Mouse (Mus musculus) adrenal gland, postnatal 4 days (tissue): Measurements from ENCODE around the gene Tsacc. TPM values are rescaled to one million over a fixed set of nuclear protein-coding genes. Genes with fewer than 3 reads are reported as not detected.
"Not testable (repeated sequence)": the region's sequence is repeated elsewhere in the genome, so short reads cannot be mapped to it uniquely, and the experiment has no call there.

Experiments used
- DNase-seq, 2 experiments: peaks; one replicate each; pipeline ENCODE4 v3.0.0; 2021 to 2022; ENCODE audit warnings: low spot score in 2 of 2, mixed read lengths in 2 of 2
- long read RNA-seq, 2 experiments: library from polyadenylated mRNA; stranded (forward); transcript quantifications; one replicate each; pipeline ENCODE4 v2.0.0; 2021
- total RNA-seq, 2 experiments: library from RNA; stranded (reverse); gene quantifications; 2 replicates each; pipeline ENCODE4 v1.2.3; 2021

The Tsacc gene
- 10 to 100 TPM in 1 of 2 experiments, 1 to 10 TPM in 1; 8.0 to 11.0 TPM for total RNA-seq
- long read RNA-seq, experiment 1, partial matches to known transcripts = 1 of 7 reads
- long read RNA-seq, experiment 1, other reads (novel, unspliced or antisense) = 3 of 7 reads
- long read RNA-seq, experiment 2, partial matches to known transcripts = 0 of 6 reads
- long read RNA-seq, experiment 2, other reads (novel, unspliced or antisense) = 3 of 6 reads

GRCm38 (mm10) chr3:88296561-88297318 is at the start of gene Tsacc, which contains the start of gene Cct3:
Tsacc (minus strand) TSS chr3:88296999.
Cct3 (plus strand) TSS chr3:88297116.
- peak; percentile 77 to 91 for DNase-seq

GRCm38 (mm10) chr3:88339006-88339405 is 42.2 kb upstream of the Tsacc start:
- DNase-seq = no peak

GRCm38 (mm10) chr3:88338316-88338715 is 41.5 kb upstream of the Tsacc start:
- DNase-seq = no peak

GRCm38 (mm10) chr3:88337367-88338020 is 40.7 kb upstream of the Tsacc start:
- DNase-seq = no peak

GRCm38 (mm10) chr3:88336058-88337013 is 39.5 kb upstream of the Tsacc start, which contains the start of the genes Tmem79 and Smg5:
Tmem79 (minus strand) TSS chr3:88336148.
Smg5 (plus strand) TSS chr3:88336260.
- peak; percentile 90 to 91 for DNase-seq

GRCm38 (mm10) chr3:88335436-88336053 is 38.7 kb upstream of the Tsacc start:
- DNase-seq = no peak

- no peak for DNase-seq
Measured at GRCm38 (mm10) chr3:88334902-88335435, 38.2 kb upstream of the Tsacc start.

- no peak for DNase-seq
Measured at GRCm38 (mm10) chr3:88334029-88334658, 37.3 kb upstream of the Tsacc start.

GRCm38 (mm10) chr3:88331282-88331681 is 34.5 kb upstream of the Tsacc start:
- no peak for DNase-seq

- no peak for DNase-seq
Measured at GRCm38 (mm10) chr3:88328956-88329355, 32.2 kb upstream of the Tsacc start.

GRCm38 (mm10) chr3:88324951-88325405 is 28.2 kb upstream of the Tsacc start, which contains the start of gene Glmp:
Glmp (plus strand) TSS chr3:88325023.
- no peak for DNase-seq

GRCm38 (mm10) chr3:88299172-88299571 is 2.4 kb upstream of the Tsacc start:
- no peak for DNase-seq

- DNase-seq = no peak
Measured at GRCm38 (mm10) chr3:88297321-88297851, 587 bp upstream of the Tsacc start.

- DNase-seq = no peak
Measured at GRCm38 (mm10) chr3:88296110-88296560, 664 bp downstream of the Tsacc start.

- DNase-seq = not testable (repeated sequence)
Measured at GRCm38 (mm10) chr3:88295272-88295671, 1.5 kb downstream of the Tsacc start.

GRCm38 (mm10) chr3:88291970-88292369 is 4.8 kb downstream of the Tsacc start:
- DNase-seq = no peak

- DNase-seq = not testable (repeated sequence)
Measured at GRCm38 (mm10) chr3:88288133-88288713, 8.6 kb downstream of the Tsacc start.

- DNase-seq = no peak
Measured at GRCm38 (mm10) chr3:88287110-88287509, 9.7 kb downstream of the Tsacc start, which contains the start of gene Gm38392. Gm38392 (minus strand) TSS chr3:88287210.

- DNase-seq = not testable (repeated sequence)
Measured at GRCm38 (mm10) chr3:88285565-88285895, 11.3 kb downstream of the Tsacc start.
